Mouse (Mus musculus) liver, postnatal 0 days (tissue): Measurements from ENCODE around the gene Antxrl. TPM values are rescaled to one million over a fixed set of nuclear protein-coding genes. Genes with fewer than 3 reads are reported as not detected.
A peak's percentile ranks its signal among the peaks of the same experiment; 100 is the strongest.

ENCODE experiments used
- ATAC-seq: fragments of 200-750 bp; cut with Nextera tagmentation; 2 replicates; pipeline ENCODE4 v1.8.0; 2017; ENCODE audit warnings: mild to moderate bottlenecking, moderate library complexity
- DNase-seq: peaks from one replicate; pipeline ENCODE4 v3.0.0-alpha.2; 2016
- H3K27ac ChIP-seq: fragments of 300-500 bp; sonication (generic); 2 replicates; pipeline ENCODE4 v1.5.1; 2014; ENCODE audit warnings: antibody characterized with exemption, moderate library complexity, mild to moderate bottlenecking, low read depth
- H3K27me3 ChIP-seq: fragments of 300-500 bp; sonication (generic); 2 replicates; pipeline ENCODE4 v1.6.1; 2014; ENCODE audit warnings: low read length, control low read depth, mixed read lengths; ENCODE audit not compliant: insufficient read depth
- H3K36me3 ChIP-seq: fragments of 300-500 bp; sonication (generic); replicated peaks from 2 replicates; pipeline ENCODE4 v1.6.1; 2014; ENCODE audit warnings: mild to moderate bottlenecking, control low read depth, low read length, moderate library complexity, mixed read lengths; ENCODE audit not compliant: insufficient read depth
- H3K4me1 ChIP-seq: fragments of 300-500 bp; sonication (generic); 2 replicates; pipeline ENCODE4 v1.6.1; 2014; ENCODE audit warnings: antibody characterized with exemption, mild to moderate bottlenecking, control low read depth; ENCODE audit not compliant: insufficient read depth
- H3K4me2 ChIP-seq: fragments of 300-500 bp; sonication (generic); 2 replicates; pipeline ENCODE4 v1.6.1; 2014; ENCODE audit warnings: low read depth, mild to moderate bottlenecking, low read length, moderate library complexity, mixed read lengths
- H3K4me3 ChIP-seq: fragments of 300-500 bp; sonication (generic); 2 replicates; pipeline ENCODE4 v1.5.1; 2014; ENCODE audit warnings: low read depth, low read length
- H3K9ac ChIP-seq: fragments of 300-500 bp; sonication (generic); replicated peaks from 2 replicates; pipeline ENCODE4 v1.6.1; 2014; ENCODE audit warnings: mild to moderate bottlenecking, moderate library complexity
- H3K9me3 ChIP-seq: fragments of 300-500 bp; sonication (generic); 2 replicates; pipeline ENCODE4 v1.6.1; 2016; ENCODE audit warnings: mild to moderate bottlenecking, control low read depth, low read length, mixed read lengths
- CTCF ChIP-seq: sonication (generic); IDR thresholded peaks from 2 replicates; pipeline ENCODE4 v1.5.1; 2016; ENCODE audit warnings: antibody characterized with exemption, low read depth
- EP300 ChIP-seq: IDR thresholded peaks from 2 replicates; pipeline ENCODE4 v1.6.1; 2016; ENCODE audit warnings: antibody characterized with exemption, low read depth, mild to moderate bottlenecking
- WGBS: fragments of 180-500 bp; shearing (Covaris S2); extraction: QIAGEN DNeasy Blood & Tissue Kit; methylation state at CpG from one replicate; pipeline ENCODE4 v1.1.7; 2014; ENCODE audit not compliant: insufficient replicate concordance; 5-methylcytosine and 5-hydroxymethylcytosine counted together
- polyA plus RNA-seq: library from polyadenylated mRNA; unstranded; fragments of >200 nt; fragmentation: Nextera tagmentation; extraction: Ambion mirVana; gene quantifications from 2 replicates; pipeline ENCODE4 v1.2.1, GENCODE M21; 2015

Gene Antxrl
- polyA plus RNA-seq, 1 experiment from 2014 or later, result not detected

GRCm38 (mm10) chr14:34078293-34078692, 25.8 kb downstream of the Antxrl start:
- DNase-seq, result no peak

GRCm38 (mm10) chr14:34080321-34080997, 28.0 kb downstream of the Antxrl start:
- TF ChIP-seq CTCF (peak; percentile 87), EP300 (no peak)
- ATAC-seq (peak; percentile 54; the same call in 1 of the 2 replicates), DNase-seq (peak; percentile 76)
- no peaks in the 10 kb centered on the region for H3K9me3 ChIP-seq
- no peaks in the 10 kb centered on the region for H3K4me1 ChIP-seq
- no peak overlapping the region for H3K4me3 ChIP-seq
- no peak overlapping the region for H3K4me2 ChIP-seq
- 13% methylated on average over 11 of the region's 11 CpGs for WGBS
- no peaks in the 10 kb centered on the region for H3K27me3 ChIP-seq
- no peak overlapping the region for H3K9ac ChIP-seq
- no peaks in the 10 kb centered on the region for H3K36me3 ChIP-seq
- H3K27ac ChIP-seq, result no peak overlapping the region

More at GRCm38 (mm10) chr14:34078293-34078692, 25.8 kb downstream of the Antxrl start:
- Histone ChIP-seq H3K4me1 (no peaks in the 10 kb centered on the region), H3K36me3 (no peaks in the 10 kb centered on the region), H3K27ac (no peak overlapping the region), H3K9ac (no peak overlapping the region), H3K4me3 (no peak overlapping the region), H3K4me2 (no peak overlapping the region), H3K27me3 (no peaks in the 10 kb centered on the region), H3K9me3 (no peaks in the 10 kb centered on the region)
- TF ChIP-seq EP300, result no peak
- ATAC-seq, result peak; percentile 66; the same call in 1 of the 2 replicates
- 44% methylated on average over 4 of the region's 4 CpGs for WGBS

- H3K4me3 ChIP-seq, result no peak within 1 kb of the TSS
- no peak for ATAC-seq
- WGBS, result 58% methylated on average over 4 of the region's 4 CpGs
Observed at GRCm38 (mm10) chr14:34085731-34086130, 33.2 kb downstream of the Antxrl start, which contains the start of gene Anxa8. Gene Anxa8, plus strand, starts transcription at chr14:34085981.

GRCm38 (mm10) chr14:34086806-34087205, 34.3 kb downstream of the Antxrl start:
- no peak overlapping the region for H3K9ac ChIP-seq
- H3K27me3 ChIP-seq, result no peaks in the 10 kb centered on the region
- H3K36me3 ChIP-seq, result no peaks in the 10 kb centered on the region
- no peak overlapping the region for H3K4me2 ChIP-seq
- WGBS, result 53% methylated on average over 4 of the region's 4 CpGs
- DNase-seq (no peak), ATAC-seq (no peak)
- no peak overlapping the region for H3K4me3 ChIP-seq
- H3K9me3 ChIP-seq, result no peaks in the 10 kb centered on the region
- TF ChIP-seq CTCF (no peak), EP300 (no peak)
- H3K4me1 ChIP-seq, result no peaks in the 10 kb centered on the region
- H3K27ac ChIP-seq, result no peak overlapping the region

More at GRCm38 (mm10) chr14:34085731-34086130, 33.2 kb downstream of the Antxrl start, which contains the start of gene Anxa8:
- no peak for TF ChIP-seq CTCF
- TF ChIP-seq EP300, result no peak
- Histone ChIP-seq H3K27ac (no peak within 1 kb of the TSS), H3K9ac (no peak within 1 kb of the TSS), H3K9me3 (no peaks in the 10 kb centered on the region), H3K36me3 (no peaks in the 10 kb centered on the region), H3K4me2 (no peak within 1 kb of the TSS), H3K27me3 (no peaks in the 10 kb centered on the region), H3K4me1 (no peaks in the 10 kb centered on the region)
- DNase-seq, result no peak

- Histone ChIP-seq H3K4me1 (no peaks in the 10 kb centered on the region), H3K9ac (no peak overlapping the region), H3K9me3 (no peaks in the 10 kb centered on the region), H3K27me3 (no peaks in the 10 kb centered on the region), H3K27ac (no peak overlapping the region), H3K4me2 (no peak overlapping the region), H3K36me3 (no peaks in the 10 kb centered on the region), H3K4me3 (no peak overlapping the region)
- no peak for TF ChIP-seq CTCF
- no peak for TF ChIP-seq EP300
- 51% methylated on average over 2 of the region's 2 CpGs for WGBS
- DNase-seq (no peak), ATAC-seq (no peak)
Observed at GRCm38 (mm10) chr14:34087856-34088398, 35.4 kb downstream of the Antxrl start.

- no peaks in the 10 kb centered on the region for H3K27me3 ChIP-seq
- no peak for TF ChIP-seq EP300
- no peak for TF ChIP-seq CTCF
- H3K4me2 ChIP-seq, result no peak overlapping the region
- WGBS, result 75% methylated on average over 8 of the region's 8 CpGs
- no peak for ATAC-seq
- no peak overlapping the region for H3K4me3 ChIP-seq
- no peak for DNase-seq
- H3K4me1 ChIP-seq, result no peaks in the 10 kb centered on the region
- no peaks in the 10 kb centered on the region for H3K9me3 ChIP-seq
- H3K27ac ChIP-seq, result no peak overlapping the region
- no peaks in the 10 kb centered on the region for H3K36me3 ChIP-seq
- H3K9ac ChIP-seq, result no peak overlapping the region
Observed at GRCm38 (mm10) chr14:34089796-34090195, 37.3 kb downstream of the Antxrl start.
